Mouse (Mus musculus): ENCODE results near the gene Cpt1b. TPM values are rescaled to one million over a fixed set of nuclear protein-coding genes. Genes with fewer than 3 reads are reported as not detected.
"Not testable (repeated sequence)": the region's sequence is repeated elsewhere in the genome, so short reads cannot be mapped to it uniquely, and the experiment has no call there.

Gene Cpt1b
- total RNA-seq, 2 experiments from 2014 or later, result 4.4 to 6.9 TPM

GRCm38 (mm10) chr15:89435878-89436277 lies 10.2 kb upstream of the Cpt1b start:
- ATAC-seq (replicated peaks; ENCODE audit: low FRiP score, poor library complexity, severe bottlenecking), result no peak

GRCm38 (mm10) chr15:89434136-89434535 lies 8.5 kb upstream of the Cpt1b start:
- ATAC-seq (replicated peaks; ENCODE audit: low FRiP score, poor library complexity, severe bottlenecking), result no peak

- ATAC-seq (replicated peaks; ENCODE audit: low FRiP score, poor library complexity, severe bottlenecking), result no peak
These were observed 7.3 kb upstream of the Cpt1b start for GRCm38 (mm10) chr15:89432946-89433345.

- ATAC-seq (replicated peaks; ENCODE audit: low FRiP score, poor library complexity, severe bottlenecking), result no peak
These were observed 6.1 kb upstream of the Cpt1b start for GRCm38 (mm10) chr15:89431806-89432205.

GRCm38 (mm10) chr15:89431271-89431670 lies 5.6 kb upstream of the Cpt1b start:
- ATAC-seq (replicated peaks; ENCODE audit: low FRiP score, poor library complexity, severe bottlenecking), result no peak

- ATAC-seq (replicated peaks; ENCODE audit: low FRiP score, poor library complexity, severe bottlenecking), result not testable (repeated sequence)
These were observed 5.1 kb upstream of the Cpt1b start for GRCm38 (mm10) chr15:89430771-89431170.

- ATAC-seq (replicated peaks; ENCODE audit: low FRiP score, poor library complexity, severe bottlenecking), result peak; percentile 8
These were observed 4.7 kb upstream of the Cpt1b start for GRCm38 (mm10) chr15:89430341-89430740.

GRCm38 (mm10) chr15:89429352-89430221 lies 3.9 kb upstream of the Cpt1b start, which contains the start of the genes C730034F03Rik, Gm44502 and Chkb:
Gene C730034F03Rik, plus strand, starts transcription at chr15:89429589.
Gene Gm44502, minus strand, starts transcription at chr15:89429696.
Gene Chkb, minus strand, starts transcription at chr15:89429908.
- ATAC-seq (replicated peaks; ENCODE audit: low FRiP score, poor library complexity, severe bottlenecking), result peak; percentile 90

- no peak for ATAC-seq (replicated peaks; ENCODE audit: low FRiP score, poor library complexity, severe bottlenecking)
These were observed 3.2 kb upstream of the Cpt1b start for GRCm38 (mm10) chr15:89428821-89429351.

GRCm38 (mm10) chr15:89428136-89428790 lies 2.6 kb upstream of the Cpt1b start:
- no peak for ATAC-seq (replicated peaks; ENCODE audit: low FRiP score, poor library complexity, severe bottlenecking)

GRCm38 (mm10) chr15:89426716-89427115 lies 1.1 kb upstream of the Cpt1b start:
- ATAC-seq (replicated peaks; ENCODE audit: low FRiP score, poor library complexity, severe bottlenecking), result no peak

- no peak for ATAC-seq (replicated peaks; ENCODE audit: low FRiP score, poor library complexity, severe bottlenecking)
These were observed 1.0 kb downstream of the Cpt1b start for GRCm38 (mm10) chr15:89424621-89425020.

GRCm38 (mm10) chr15:89421938-89422337 lies 3.7 kb downstream of the Cpt1b start:
- no peak for ATAC-seq (replicated peaks; ENCODE audit: low FRiP score, poor library complexity, severe bottlenecking)

- no peak for ATAC-seq (replicated peaks; ENCODE audit: low FRiP score, poor library complexity, severe bottlenecking)
These were observed 10.4 kb downstream of the Cpt1b start for GRCm38 (mm10) chr15:89415282-89415681.

GRCm38 (mm10) chr15:89410118-89410517 lies 15.5 kb downstream of the Cpt1b start, which contains the start of gene Syce3:
Gene Syce3, minus strand, starts transcription at chr15:89410503.
- no peak; the same call in 1 of the 2 replicates for ATAC-seq (replicated peaks; ENCODE audit: low FRiP score, poor library complexity, severe bottlenecking)

- ATAC-seq (replicated peaks; ENCODE audit: low FRiP score, poor library complexity, severe bottlenecking), result no peak
These were observed 19.0 kb downstream of the Cpt1b start for GRCm38 (mm10) chr15:89406691-89407090.

GRCm38 (mm10) chr15:89404831-89405623 lies 20.6 kb downstream of the Cpt1b start:
- no peak for ATAC-seq (replicated peaks; ENCODE audit: low FRiP score, poor library complexity, severe bottlenecking)

- no peak for ATAC-seq (replicated peaks; ENCODE audit: low FRiP score, poor library complexity, severe bottlenecking)
These were observed 23.2 kb downstream of the Cpt1b start for GRCm38 (mm10) chr15:89402471-89402870.

- no peak for ATAC-seq (replicated peaks; ENCODE audit: low FRiP score, poor library complexity, severe bottlenecking)
These were observed 25.9 kb downstream of the Cpt1b start for GRCm38 (mm10) chr15:89399716-89400115.

- ATAC-seq (replicated peaks; ENCODE audit: low FRiP score, poor library complexity, severe bottlenecking), result no peak
These were observed 27.5 kb downstream of the Cpt1b start for GRCm38 (mm10) chr15:89398146-89398545.
